Mouse (Mus musculus): ENCODE data around the gene H6pd.

DNA sequence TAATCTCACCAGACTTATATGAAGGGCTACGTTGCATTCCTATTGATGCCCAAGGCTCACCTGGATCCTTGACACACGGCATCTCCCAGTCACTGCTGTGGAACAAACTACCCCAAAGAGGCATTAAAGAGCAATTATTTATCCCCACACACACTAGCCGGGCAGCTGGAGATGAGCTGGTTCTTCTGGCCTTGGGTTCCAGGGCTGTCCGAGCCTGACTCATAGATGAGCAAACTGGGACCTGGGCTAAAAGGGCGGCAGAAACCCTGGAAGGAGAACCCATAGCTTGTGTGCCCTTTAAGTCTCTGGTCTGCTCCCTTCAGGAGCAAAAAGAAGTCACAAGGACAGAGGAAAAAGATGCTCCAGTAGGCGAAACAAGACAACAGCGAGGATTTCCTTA is 48.4 kb downstream of the H6pd start:
- TF ChIP-seq CTCF (IDR thresholded peaks at IDR 0.05; ENCODE audit: low read depth) (no peak), EP300 (optimal IDR thresholded peaks at IDR 0.05) (no peak)
